Mouse (Mus musculus) gastrocnemius, postnatal 10 days (tissue): Measurements from ENCODE around the gene Zkscan16. TPM values are rescaled to one million over a fixed set of nuclear protein-coding genes. Genes with fewer than 3 reads are reported as not detected.
A peak's percentile ranks its signal among the peaks of the same experiment; 100 is the strongest.

Experiments used
- DNase-seq: peaks from one replicate; pipeline ENCODE4 v3.0.0; 2021; ENCODE audit warnings: mixed read lengths
- total RNA-seq, 2 experiments: library from RNA; stranded (reverse); gene quantifications; 2 replicates each; pipeline ENCODE4 v1.2.3; 2021

The Zkscan16 gene
- total RNA-seq, 2 experiments from 2014 or later = 0.21 to 0.25 TPM

GRCm38 (mm10) chr4:58941638-58942037, 1.8 kb upstream of the Zkscan16 start:
- no peak for DNase-seq

GRCm38 (mm10) chr4:58942942-58943341, 486 bp upstream of the Zkscan16 start:
- DNase-seq = no peak

DNA sequence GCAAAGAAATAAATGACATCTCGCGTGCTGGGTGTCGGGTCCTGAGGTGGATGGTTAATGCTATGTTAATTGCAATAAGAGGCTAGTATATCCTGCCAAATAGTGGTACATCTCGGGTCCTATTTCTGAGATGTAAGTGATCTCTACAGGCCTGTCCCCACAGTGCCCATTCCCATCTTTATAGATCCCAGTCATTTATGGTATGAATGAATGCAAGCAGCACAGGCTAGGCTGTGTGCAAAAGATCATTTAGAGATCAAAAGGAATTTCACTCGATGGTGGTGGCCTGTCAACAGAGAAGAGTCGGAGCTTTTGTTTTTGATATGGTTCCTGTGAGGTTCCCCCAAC, 752 bp downstream of the Zkscan16 start:
- DNase-seq = no peak

GRCm38 (mm10) chr4:58944695-58945094, 1.3 kb downstream of the Zkscan16 start:
- no peak for DNase-seq

DNA sequence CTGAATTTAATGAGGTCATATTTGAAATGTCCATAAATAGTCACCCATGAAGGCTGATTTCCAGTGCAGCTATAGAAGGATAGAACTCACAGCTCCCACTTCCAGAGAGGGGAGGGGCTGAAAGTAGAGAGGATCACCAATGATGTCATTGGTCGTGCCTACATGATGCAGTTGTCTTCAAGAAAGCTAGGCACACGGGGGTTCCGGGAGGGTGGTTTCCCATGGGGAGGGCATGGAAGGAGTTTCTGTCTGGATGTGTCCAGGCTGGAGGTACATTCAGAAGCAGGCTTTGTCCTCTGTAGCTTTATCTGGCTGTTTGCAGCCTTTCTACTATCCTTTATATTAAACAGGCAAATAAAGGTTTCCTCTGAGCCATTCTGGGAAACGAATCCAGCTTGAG, 5.0 kb downstream of the Zkscan16 start:
- no peak for DNase-seq

DNA sequence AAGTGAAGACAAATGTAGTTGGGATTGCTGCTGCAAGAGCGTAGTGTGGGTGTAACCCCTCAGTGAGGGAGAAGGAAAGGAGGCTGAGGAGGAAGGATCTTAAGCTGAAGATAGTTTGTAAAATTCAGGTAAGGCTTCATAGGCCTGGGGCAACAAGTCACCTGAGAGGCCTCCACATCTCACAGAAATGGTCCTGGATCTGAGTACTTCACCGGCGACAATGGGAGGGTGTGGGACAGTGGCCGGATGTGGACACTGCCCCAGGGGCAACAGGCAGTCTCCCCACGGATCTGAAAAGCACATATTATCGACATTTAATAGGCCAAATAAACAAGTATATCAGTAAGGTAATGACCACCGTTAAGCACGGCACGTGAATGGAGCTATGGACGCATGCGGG, 9.2 kb downstream of the Zkscan16 start:
- DNase-seq = no peak

GRCm38 (mm10) chr4:58961719-58962118, 18.3 kb downstream of the Zkscan16 start:
- no peak for DNase-seq

GRCm38 (mm10) chr4:58963271-58963670, 19.8 kb downstream of the Zkscan16 start:
- DNase-seq = no peak

GRCm38 (mm10) chr4:58965136-58965535, 21.7 kb downstream of the Zkscan16 start:
- DNase-seq = no peak

GRCm38 (mm10) chr4:58970678-58971077, 27.2 kb downstream of the Zkscan16 start:
- no peak for DNase-seq

- DNase-seq = no peak
Observed at GRCm38 (mm10) chr4:58975711-58976110, 32.3 kb downstream of the Zkscan16 start.

GRCm38 (mm10) chr4:58981421-58981820, 38.0 kb downstream of the Zkscan16 start:
- DNase-seq = no peak

DNA sequence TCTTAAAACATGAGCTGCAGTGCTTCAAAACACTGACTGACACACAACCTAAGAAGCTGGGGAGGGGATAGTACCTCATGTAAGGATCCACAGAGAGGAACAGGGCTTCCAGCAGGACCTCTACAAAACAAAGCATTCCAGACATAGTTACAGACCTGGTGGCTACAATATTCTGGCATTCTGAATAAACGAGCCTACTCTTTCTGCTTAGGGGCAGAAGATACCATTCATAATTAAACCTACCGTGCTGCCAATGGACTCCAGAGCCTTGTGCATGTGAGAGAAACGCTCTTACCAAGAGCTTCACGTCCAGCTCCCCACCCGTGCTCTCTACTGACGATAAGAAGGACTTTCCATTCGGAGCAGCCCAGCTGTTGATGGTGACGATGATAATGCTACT, 39.4 kb downstream of the Zkscan16 start:
- DNase-seq = no peak

DNA sequence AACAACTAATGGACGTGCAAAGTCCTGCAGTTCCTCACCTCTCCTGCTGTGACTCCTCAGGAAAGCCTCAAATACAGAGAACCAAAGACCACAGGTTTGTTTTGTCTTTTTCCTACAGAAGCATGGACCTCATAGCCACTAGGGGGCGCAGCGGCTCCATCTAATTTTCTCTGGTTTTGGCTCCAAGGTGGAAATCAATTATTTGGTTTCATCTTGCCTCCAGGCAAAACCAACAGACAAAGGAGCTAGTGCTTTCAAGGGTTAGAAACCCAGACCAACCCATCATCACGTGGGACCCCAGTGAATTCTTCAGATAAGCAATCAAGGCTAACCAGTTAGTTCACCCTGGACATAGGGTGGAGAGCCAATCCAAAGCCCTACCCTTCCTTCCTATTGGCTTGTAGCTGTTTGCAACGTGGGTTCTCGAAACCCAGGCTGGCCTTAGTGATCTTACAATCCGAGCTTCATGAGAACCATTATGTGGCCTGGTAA, 41.8 kb downstream of the Zkscan16 start:
- peak; percentile 78 for DNase-seq

DNA sequence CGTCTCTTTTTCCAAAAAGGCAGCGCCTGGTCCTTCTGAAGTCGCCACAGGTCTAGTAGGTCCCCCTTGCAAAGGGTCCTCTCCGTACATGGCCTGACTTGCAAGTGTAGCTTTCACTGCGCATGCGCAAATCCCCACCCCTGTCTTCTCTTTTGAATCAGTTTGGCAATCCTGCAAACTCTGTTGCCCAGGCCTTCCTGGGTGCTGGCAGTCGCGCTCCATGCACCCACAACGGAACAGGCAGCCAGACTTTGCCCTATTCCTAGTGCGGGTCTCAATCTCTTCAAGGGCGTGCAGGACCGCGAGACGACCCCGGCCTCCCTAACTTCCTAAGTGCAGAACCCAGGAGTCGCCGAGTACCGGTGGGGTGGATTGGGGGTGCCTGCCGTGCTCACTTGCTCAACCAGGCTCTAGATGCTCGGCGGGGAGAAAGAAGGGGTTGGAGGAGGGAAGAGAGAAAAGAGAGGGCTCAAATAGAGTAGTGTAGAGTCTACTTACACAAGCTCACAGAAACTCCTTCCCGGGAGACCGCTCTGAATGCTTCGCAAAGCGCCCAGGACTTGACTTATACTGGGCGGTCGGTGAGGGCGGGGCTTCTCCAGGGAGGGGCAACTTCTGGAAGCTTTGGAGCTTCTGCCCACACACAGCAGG, 43.2 kb downstream of the Zkscan16 start, which contains the start of gene Ptgr1:
Ptgr1 (minus strand) TSS at position 580 of the 651 bp plus-strand sequence.
- peak; percentile 80 for DNase-seq

GRCm38 (mm10) chr4:58989303-58989898, 46.0 kb downstream of the Zkscan16 start:
- DNase-seq = no peak

DNA sequence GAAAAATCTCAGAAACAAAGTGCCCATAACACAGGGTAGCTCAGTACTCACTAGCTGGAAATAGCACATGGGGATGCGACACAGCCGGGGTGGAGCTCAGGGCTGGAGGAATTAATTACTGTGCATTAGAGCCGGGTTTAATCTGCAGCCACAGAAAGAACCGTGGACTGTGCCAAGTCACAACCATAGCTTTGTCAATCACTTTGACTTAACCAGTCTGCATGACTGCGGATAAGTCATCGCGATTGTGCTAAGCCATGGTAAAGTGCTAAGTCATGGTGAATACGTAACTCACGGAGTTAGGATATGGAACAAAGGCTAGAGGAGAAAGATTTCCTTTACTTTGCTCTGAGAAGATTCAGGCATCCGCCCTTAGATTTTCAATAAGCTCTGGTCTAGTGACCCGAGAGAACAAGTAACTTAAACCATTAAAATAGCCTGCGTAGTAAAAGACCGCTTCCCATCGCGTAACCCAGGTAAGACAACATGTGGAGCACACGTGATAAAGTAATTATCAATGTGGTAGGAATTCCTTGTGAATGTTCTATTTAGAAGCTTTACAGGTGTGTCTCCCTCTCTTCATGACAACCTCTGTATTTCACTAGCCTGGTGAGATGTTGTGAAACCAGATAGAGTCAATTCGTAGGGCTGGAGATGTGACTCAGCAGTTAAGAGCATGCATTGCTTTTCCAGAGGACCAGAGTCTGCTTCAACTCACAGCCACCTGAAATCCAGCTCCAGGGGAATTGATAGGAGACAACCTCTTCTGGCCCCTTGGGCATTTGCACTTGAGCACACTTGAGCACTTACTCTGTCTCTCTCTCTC, 47.4 kb downstream of the Zkscan16 start:
- no peak for DNase-seq

GRCm38 (mm10) chr4:58992195-58992594, 48.8 kb downstream of the Zkscan16 start:
- no peak for DNase-seq

- DNase-seq = no peak
Observed at GRCm38 (mm10) chr4:58994762-58995161, 51.3 kb downstream of the Zkscan16 start, which contains the start of gene Dnajc25. Dnajc25 (plus strand) TSS chr4:58995062.

DNA sequence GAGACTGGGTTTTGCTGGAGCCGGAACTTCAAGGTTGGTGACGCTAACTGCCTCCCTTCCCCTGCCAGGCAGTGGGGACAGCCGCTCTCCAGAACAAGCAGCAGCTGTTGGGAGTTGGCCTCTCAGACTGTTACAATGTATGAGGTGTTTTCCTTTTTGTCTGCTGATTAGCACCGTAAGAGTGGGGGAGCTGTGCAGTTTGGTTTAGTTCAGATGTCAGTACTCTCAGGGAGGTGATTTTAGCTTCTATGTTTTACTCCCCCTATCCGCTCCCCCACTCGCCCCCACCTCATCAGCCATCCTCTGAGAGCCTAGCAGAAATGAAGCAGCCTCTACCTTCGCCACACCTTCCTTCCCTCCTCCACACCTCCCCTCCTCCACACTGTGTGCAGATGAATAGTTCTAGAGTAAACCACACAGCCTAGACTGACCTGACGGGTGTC, 51.8 kb downstream of the Zkscan16 start:
- DNase-seq = no peak

GRCm38 (mm10) chr4:58997081-58997480, 53.7 kb downstream of the Zkscan16 start:
- no peak for DNase-seq

GRCm38 (mm10) chr4:58998688-58999087, 55.3 kb downstream of the Zkscan16 start:
- DNase-seq = no peak

DNA sequence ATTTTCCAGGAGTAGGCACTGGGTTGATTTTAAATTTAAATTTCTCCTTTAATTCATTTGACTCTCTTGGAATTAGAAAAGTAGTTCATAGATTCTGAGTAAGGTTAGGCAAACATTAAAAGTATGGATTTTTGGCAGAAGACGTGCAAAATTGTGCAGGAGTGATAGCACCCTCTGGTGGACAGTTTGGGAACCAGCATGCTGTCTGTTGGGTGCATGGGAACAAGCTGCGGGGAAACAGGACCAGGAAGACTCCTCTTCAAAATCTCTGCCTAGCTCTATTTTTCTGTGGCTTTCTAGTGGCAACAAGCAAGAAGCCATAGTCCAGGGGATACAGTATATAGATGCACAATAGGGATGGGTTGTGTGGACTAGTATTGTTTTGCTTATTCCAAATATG, 56.3 kb downstream of the Zkscan16 start:
- peak; percentile 71 for DNase-seq
